Mouse (Mus musculus): ENCODE results near the gene Faxc.

Gene Faxc

DNA sequence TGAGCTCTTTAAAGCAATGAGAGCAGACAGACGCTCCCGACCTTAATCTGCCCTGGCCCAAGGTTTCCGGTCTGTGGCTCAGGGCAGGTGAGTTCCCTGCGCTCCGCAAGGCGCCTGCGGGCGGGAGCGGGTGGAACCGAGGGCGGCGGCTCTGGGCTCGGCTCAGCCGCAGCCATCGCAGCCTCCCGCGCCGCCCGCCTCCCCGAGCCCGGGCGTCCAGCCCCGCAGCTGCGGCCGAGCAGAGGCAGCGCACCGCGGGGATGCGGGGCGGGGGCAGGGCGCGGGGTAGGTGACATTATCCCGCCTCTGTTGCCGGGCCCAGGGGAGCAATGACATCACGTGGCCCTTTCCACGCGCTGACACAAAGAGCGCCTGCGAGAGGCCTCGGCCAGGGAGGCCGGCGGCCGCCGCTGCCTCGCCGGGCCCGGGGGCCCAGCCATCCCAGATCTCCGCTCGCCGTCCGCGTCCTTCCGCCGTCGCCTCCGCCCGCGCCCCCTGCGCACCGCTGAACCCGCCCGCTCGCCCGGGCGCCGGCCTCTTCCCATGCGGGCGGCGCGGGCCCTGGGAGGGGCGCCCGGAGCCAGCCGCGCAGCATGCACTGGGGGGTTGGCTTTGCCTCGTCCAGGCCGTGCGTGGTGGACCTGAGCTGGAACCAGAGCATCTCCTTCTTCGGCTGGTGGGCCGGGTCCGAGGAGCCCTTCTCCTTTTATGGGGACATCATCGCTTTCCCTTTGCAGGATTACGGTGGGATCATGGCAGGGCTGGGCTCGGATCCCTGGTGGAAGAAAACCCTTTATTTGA lies at the start of gene Faxc:
Gene Faxc (plus strand): TSS at position 359 of the 801 bp plus-strand sequence.
- DNase-seq: peak; percentile 12

DNA sequence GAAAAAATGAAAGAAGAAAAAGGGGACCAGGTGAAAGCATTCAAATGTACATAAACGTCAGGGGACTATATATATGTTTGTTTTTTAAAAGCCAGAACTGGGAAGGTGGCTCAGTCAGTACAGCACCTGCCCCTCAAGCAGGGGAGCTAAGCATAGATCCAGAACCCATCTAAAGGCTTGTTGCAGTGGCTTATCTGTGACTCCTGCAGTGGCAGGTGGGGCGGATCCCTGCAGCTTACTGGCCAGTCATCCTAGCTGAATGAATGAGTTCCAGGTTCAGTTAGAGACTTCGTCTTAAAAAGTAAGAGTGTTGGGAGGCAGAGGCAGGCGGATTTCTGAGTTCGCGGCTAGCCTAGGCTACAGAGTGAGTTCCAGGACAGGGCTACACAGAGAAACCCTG lies 48.3 kb upstream of the Faxc start:
- no peak for DNase-seq

- no peak for DNase-seq
Measured at GRCm38 (mm10) chr4:21885831-21886230, 45.3 kb upstream of the Faxc start.

DNA sequence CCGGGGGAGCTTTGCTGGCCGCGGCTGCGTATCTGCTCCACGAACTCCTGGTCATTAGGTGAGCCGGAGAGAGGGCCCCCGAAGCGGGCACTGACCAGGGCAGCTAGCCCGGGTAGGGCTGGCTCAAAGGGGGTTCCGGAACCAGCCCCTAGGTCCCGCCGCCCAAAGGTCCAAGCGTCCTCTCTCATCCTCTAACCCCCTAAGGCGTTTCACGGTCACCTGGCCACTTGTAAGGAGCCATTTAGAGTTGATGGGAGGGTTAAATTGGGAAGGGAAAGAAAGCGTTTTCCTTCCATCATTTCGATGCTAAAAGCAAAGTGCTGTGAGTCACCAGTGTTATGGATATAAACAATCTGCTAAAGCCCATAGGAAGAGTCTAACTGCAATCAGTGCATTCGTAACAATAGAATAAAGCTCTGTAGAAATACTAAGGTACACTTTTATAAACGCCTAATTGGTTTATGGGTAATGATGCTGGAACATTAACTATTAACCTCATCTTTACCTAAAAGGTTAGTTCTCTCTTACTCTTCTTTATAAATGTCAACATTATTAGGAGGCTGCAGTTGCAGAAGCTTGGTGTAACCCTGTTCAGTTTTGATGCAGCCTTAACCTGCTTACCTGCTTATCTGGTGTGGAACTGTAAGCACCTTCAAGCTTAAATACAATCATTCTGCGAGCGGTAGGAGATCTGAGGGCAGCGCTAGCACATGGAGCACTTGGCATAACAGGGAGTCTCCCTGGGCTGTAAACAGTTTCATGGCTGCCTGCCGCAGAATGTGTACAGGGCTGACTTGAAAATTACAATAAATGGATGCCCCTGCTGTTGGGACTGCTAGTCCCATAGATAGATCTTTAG lies 872 bp downstream of the Faxc start:
- DNase-seq: no peak

GRCm38 (mm10) chr4:21935378-21935777 lies 4.2 kb downstream of the Faxc start:
- no peak for DNase-seq

- no peak for DNase-seq
Measured at GRCm38 (mm10) chr4:21936424-21936823, 5.3 kb downstream of the Faxc start.

DNA sequence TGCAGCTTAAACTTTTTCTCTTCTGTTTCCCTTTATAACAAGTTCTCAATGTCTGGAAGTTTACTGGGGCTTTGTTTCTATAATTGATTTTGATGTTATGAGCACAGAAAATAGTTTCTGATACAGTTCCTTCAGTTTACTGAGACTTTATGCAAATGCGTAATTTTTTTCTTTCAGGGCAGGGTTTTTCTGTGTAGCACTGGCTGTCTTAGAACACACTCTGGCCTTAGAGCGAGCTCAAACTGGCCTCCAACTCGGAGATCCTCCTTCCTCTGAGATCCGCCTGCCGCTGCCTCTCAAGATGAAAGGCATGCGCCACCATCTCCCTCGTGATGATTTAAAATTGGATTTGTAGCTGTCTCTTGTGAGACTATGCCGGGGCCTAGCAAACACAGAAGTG lies 6.8 kb downstream of the Faxc start:
- no peak for DNase-seq

DNA sequence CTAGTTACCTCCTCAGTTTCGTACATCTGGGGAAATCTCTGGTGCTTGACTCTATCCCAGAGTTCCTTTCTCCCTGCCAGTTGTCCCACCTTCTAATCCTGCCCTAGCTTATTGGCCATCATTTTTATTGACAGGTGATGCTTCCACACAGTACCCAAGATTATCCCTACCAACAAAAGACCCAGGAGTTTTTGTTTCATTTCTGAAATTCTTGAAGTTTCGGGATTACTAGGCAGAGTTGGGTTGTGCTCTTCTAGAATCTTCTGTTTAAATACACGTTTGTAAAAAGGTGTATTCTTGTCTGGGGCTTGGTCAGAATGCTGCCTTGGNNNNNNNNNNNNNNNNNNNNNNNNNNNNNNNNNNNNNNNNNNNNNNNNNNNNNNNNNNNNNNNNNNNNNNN lies 13.5 kb downstream of the Faxc start:
- DNase-seq: no peak

DNA sequence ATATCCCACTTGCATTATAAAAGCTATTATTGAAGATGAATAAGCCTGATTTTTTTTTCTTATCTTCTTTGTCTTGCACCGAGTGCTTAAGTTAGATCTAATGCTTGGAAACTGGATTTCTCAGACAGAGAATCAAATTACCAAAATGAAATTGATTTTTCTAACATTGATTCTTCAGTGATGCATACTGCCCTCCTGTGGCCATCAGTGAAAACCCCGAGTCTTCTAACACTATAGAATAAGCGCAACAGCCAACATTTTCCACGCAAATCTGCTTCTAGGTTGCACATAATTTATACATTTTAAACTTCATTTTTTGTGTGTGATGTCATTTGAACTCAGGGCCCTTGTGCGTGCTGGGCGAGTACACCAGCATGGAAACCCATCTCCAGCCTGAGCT lies 20.3 kb downstream of the Faxc start:
- DNase-seq: peak; percentile 46

- no peak for DNase-seq
Measured at GRCm38 (mm10) chr4:21952255-21952654, 21.1 kb downstream of the Faxc start.

DNA sequence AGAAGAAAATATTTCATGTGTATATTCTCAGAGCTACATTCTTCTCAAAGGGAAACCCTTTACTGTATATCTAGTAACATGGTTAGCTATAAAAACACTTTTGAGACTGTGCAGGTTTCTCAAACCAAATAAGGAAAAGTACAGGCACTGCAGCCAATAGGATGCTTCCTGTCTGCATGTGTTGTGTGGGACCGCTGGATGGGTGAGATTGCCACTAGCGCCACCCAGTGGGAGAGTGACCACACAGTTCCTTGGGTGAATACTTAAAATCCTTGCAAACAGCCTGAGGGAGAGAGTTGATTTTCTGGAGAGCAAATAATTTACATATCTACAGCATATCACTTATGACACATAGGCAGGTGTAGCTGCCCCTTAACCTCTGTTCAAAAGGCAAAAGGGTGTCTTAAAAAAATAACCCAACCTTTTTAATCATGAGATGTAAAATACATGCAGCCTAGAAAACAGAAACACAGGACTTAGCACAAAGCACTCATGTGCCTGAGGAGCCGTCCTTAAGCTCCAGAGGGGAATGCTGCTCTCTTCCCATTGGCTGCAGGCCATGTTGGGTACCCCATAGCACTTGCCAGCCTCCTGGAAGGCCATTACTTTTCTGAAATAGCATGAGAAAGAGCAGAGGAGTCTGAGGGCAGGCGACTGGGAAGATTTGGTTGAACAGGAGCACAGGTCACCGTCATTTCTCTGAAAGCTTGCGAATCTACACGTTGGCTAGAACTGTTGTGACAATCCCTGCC lies 26.6 kb downstream of the Faxc start:
- peak; percentile 57 for DNase-seq

DNA sequence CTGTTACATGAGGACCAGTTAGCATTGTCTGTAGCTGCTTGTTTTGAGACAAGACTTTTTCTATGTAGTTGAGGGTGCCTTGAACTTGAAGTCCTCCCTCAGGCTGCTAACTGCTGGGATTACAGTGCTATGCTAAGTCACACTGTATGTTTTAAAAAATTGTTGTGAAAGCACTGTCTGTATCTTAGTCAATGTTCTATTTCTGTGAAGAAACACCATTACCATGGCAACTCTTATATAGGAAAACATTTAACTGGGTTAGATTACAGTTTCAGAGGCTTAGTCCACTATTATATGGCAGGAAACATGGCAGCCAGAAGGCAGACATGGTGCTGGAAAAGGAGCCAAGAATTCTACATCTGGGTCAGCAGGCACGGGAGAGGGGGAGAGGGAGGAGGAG lies 40.8 kb downstream of the Faxc start:
- DNase-seq: no peak

DNA sequence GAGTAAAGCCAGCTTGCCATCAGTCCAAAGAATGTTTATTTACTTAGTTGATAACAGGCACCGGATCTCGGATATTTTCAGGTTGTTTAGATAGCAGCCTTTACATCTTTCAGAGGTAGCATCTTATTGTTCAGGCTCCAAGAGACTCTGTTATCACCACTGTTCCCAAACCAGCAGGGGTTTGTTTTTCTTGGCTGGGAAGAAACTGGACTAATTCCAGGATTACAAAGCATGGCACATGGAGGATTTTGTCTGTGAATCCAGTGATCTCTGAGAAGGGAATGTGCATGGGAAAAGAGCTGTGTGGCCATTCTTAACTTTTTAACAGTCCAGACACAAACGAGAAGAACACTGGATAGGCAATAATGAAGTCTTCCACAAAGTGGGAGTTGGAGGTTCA lies 43.0 kb downstream of the Faxc start:
- no peak for DNase-seq

DNA sequence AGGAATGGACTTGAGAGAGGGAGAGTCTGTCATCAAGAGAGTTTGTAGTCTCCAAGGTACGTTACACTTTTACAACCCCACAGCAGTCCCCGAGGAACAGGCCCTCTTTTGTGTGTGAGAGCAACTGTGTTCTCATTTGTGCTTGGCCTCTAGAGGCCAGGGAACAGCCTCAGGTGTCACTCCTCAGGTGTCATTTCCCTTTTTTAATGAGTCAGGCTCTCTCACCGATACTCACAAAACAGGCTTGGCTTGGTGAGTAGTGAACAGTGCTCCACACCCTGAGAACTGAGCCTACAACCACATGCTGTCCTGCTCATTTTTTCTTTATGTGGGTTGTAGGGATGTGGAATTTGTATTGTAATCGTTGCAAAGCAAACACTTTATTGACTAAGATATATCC lies 49.3 kb downstream of the Faxc start:
- DNase-seq: no peak

DNA sequence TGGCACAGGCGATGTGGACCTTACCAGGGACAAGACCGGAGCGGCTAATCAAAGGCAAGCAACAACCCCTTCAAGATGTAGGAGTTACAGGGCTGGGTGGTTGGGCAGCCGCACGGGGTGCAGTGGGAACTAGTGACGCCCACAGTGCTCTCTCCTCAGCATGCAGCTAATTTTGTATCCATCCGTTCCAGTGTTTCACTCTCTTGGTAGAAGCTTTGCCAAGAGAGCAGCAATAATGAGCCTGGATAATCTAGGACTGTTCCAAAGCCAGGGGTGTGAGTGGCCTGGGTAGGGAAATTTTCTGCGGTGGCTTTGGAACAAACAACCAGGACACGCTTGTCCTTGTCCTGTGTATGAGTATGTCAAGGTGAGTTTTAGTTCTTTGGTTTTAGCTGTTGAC lies 51.3 kb downstream of the Faxc start:
- no peak for DNase-seq

- no peak for DNase-seq
Measured at GRCm38 (mm10) chr4:21986857-21987256, 55.7 kb downstream of the Faxc start.

DNA sequence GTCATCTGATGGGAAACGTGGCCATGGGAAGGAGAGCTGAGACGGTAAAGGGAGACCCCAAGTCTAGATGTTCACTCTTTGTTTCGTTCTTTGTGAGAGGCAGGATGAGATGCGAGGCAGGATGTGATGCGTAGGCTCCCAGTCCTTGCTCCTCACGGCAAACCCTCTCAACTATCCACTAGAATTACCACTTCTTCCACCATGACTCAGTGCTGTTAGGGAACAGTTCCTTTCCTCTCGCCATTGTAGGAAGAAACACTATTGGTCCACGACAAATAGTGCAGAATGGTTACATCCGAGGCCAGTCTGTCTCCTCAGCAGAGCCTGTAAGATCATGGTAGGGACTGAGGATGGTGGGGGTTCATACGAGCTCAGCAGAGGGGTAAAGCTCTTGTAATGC lies 56.3 kb downstream of the Faxc start:
- no peak for DNase-seq

GRCm38 (mm10) chr4:21989571-21990091 lies 58.5 kb downstream of the Faxc start:
- no peak for DNase-seq

DNA sequence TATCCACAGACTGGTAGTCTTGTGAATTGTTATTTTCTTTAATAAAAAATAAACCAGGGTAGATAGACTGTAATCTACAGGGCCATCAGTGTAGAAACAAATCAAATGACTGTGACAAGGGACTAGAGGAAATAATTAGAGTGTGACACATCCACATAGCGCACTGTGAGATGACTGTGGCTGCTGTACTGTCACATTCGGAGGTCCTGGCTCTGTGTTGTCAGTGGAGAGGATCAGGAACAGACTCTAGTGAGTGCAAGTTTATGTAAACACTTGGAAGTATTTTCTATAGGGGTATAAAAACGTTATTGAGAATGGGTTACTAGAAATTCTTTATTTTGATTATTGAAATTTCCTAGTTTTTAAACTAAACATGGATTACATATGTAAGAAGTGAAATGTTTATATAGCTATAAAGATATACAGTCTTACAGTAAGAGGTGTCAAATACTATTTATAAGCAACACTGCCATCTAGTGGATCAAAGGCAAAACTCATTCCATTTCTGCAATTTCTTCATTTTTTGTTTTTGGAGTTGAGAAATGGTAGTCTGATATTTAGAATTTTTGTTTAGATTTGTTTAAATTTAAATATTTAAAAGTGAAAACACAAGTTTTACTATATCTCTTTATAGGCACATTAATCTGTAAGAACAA lies 59.6 kb downstream of the Faxc start:
- DNase-seq: peak; percentile 3

- peak; percentile 39 for DNase-seq
Measured at GRCm38 (mm10) chr4:22017656-22018379, 86.7 kb downstream of the Faxc start.

DNA sequence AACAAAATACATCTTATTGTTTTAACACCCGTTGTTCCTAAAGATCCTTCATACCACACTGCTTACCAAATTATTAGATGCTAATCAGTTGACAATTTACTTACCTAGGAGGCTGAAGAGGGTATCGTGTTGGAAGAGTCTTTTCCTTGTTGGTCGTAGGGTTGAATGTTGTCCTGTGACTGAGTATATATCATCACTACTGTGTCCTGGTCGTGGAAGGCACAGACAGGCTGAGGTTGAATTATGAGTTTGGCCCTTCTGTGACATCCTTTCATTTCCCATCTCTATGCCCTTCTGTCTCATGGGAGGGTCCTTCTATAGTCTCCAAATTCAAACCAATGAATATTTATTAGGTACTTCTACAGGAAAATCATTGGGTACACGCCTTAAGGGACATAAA lies 87.3 kb downstream of the Faxc start:
- DNase-seq: no peak

DNA sequence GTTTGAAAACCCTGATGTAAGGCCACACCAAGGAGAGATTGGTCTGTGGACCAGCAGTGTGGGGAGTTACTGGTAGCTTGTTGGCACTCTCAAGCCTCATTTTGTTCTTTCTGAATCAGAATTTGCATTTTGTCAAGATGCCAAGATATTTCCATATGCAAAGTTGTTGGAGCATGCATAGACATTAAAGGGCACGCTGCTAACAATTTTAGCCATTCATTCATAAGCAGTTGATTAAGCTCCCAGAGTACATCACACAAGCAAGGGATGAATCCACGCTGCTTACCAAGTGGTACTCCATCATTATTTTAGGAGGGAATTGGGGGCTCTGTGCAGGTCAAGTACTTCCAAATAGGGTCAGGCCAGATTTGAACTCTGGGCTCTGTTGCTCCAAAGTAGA lies 98.8 kb downstream of the Faxc start:
- DNase-seq: no peak

Data from lung, postnatal 36 days (tissue).